Mouse (Mus musculus): ENCODE results near the gene Cds2. TPM values are rescaled to one million over a fixed set of nuclear protein-coding genes. Genes with fewer than 3 reads are reported as not detected.

The Cds2 gene
- polyA plus RNA-seq, 1 experiment from 2014 or later: 8.2 TPM

GRCm38 (mm10) chr2:132276249-132276648 is 13.3 kb downstream of the Cds2 start:
- 64% methylated on average over 4 of the region's 4 CpGs for WGBS (ENCODE audit: insufficient replicate concordance)

GRCm38 (mm10) chr2:132278273-132278853 is 15.4 kb downstream of the Cds2 start:
- no peak for ATAC-seq (ENCODE audit: low read depth)

More at GRCm38 (mm10) chr2:132276249-132276648, 13.3 kb downstream of the Cds2 start:
- Histone ChIP-seq H3K9ac (ENCODE audit: low read depth, low read length) (no peak overlapping the region), H3K27me3 (ENCODE audit: control insufficient read depth, insufficient read depth, low read depth, low read length) (no peaks in the 10 kb centered on the region), H3K27ac (ENCODE audit: low read length) (no peak overlapping the region), H3K36me3 (ENCODE audit: control insufficient read depth, insufficient read depth) (no peaks in the 10 kb centered on the region), H3K9me3 (replicated peaks; ENCODE audit: control insufficient read depth, low read length) (no peaks in the 10 kb centered on the region), H3K4me2 (ENCODE audit: low read depth, low read length) (no peak overlapping the region), H3K4me3 (ENCODE audit: low read depth, low read length) (no peak overlapping the region), H3K4me1 (ENCODE audit: control insufficient read depth, low read depth, low read length) (no peaks in the 10 kb centered on the region; the same call in 1 of the 2 replicates)
- no peak for ATAC-seq (ENCODE audit: low read depth)

GRCm38 (mm10) chr2:132279336-132279882 is 16.5 kb downstream of the Cds2 start:
- Histone ChIP-seq H3K9ac (ENCODE audit: low read depth, low read length) (no peak overlapping the region), H3K4me3 (ENCODE audit: low read depth, low read length) (no peak overlapping the region), H3K9me3 (replicated peaks; ENCODE audit: control insufficient read depth, low read length) (no peaks in the 10 kb centered on the region), H3K27me3 (ENCODE audit: control insufficient read depth, insufficient read depth, low read depth, low read length) (no peaks in the 10 kb centered on the region), H3K4me1 (ENCODE audit: control insufficient read depth, low read depth, low read length) (peaks cover 24% of the 10 kb centered on the region), H3K36me3 (ENCODE audit: control insufficient read depth, insufficient read depth) (no peaks in the 10 kb centered on the region), H3K27ac (ENCODE audit: low read length) (peak overlapping the region; percentile 37), H3K4me2 (ENCODE audit: low read depth, low read length) (no peak overlapping the region)
- ATAC-seq (ENCODE audit: low read depth): no peak
- 49% methylated on average over 3 of the region's 3 CpGs for WGBS (ENCODE audit: insufficient replicate concordance)

More at GRCm38 (mm10) chr2:132278273-132278853, 15.4 kb downstream of the Cds2 start:
- Histone ChIP-seq H3K27ac (ENCODE audit: low read length) (no peak overlapping the region), H3K36me3 (ENCODE audit: control insufficient read depth, insufficient read depth) (no peaks in the 10 kb centered on the region), H3K9me3 (replicated peaks; ENCODE audit: control insufficient read depth, low read length) (no peaks in the 10 kb centered on the region), H3K4me2 (ENCODE audit: low read depth, low read length) (no peak overlapping the region), H3K9ac (ENCODE audit: low read depth, low read length) (no peak overlapping the region), H3K4me1 (ENCODE audit: control insufficient read depth, low read depth, low read length) (peaks cover 20% of the 10 kb centered on the region), H3K4me3 (ENCODE audit: low read depth, low read length) (no peak overlapping the region), H3K27me3 (ENCODE audit: control insufficient read depth, insufficient read depth, low read depth, low read length) (no peaks in the 10 kb centered on the region)
- 59% methylated on average over 8 of the region's 8 CpGs for WGBS (ENCODE audit: insufficient replicate concordance)

GRCm38 (mm10) chr2:132279978-132280377 is 17.0 kb downstream of the Cds2 start:
- WGBS (ENCODE audit: insufficient replicate concordance): 67% methylated on average over 4 of the region's 4 CpGs
- no peaks in the 10 kb centered on the region for H3K36me3 ChIP-seq (ENCODE audit: control insufficient read depth, insufficient read depth)
- H3K27ac ChIP-seq (ENCODE audit: low read length): no peak overlapping the region
- H3K27me3 ChIP-seq (ENCODE audit: control insufficient read depth, insufficient read depth, low read depth, low read length): no peaks in the 10 kb centered on the region
- no peak overlapping the region for H3K4me3 ChIP-seq (ENCODE audit: low read depth, low read length)
- H3K4me1 ChIP-seq (ENCODE audit: control insufficient read depth, low read depth, low read length): peaks cover 24% of the 10 kb centered on the region
- H3K9ac ChIP-seq (ENCODE audit: low read depth, low read length): no peak overlapping the region
- H3K4me2 ChIP-seq (ENCODE audit: low read depth, low read length): no peak overlapping the region
- ATAC-seq (ENCODE audit: low read depth): no peak
- no peaks in the 10 kb centered on the region for H3K9me3 ChIP-seq (replicated peaks; ENCODE audit: control insufficient read depth, low read length)

- Histone ChIP-seq H3K27me3 (ENCODE audit: control insufficient read depth, insufficient read depth, low read depth, low read length) (no peaks in the 10 kb centered on the region), H3K36me3 (ENCODE audit: control insufficient read depth, insufficient read depth) (no peaks in the 10 kb centered on the region), H3K4me2 (ENCODE audit: low read depth, low read length) (no peak overlapping the region), H3K9me3 (replicated peaks; ENCODE audit: control insufficient read depth, low read length) (no peaks in the 10 kb centered on the region), H3K9ac (ENCODE audit: low read depth, low read length) (no peak overlapping the region), H3K4me3 (ENCODE audit: low read depth, low read length) (no peak overlapping the region), H3K4me1 (ENCODE audit: control insufficient read depth, low read depth, low read length) (peaks cover 24% of the 10 kb centered on the region), H3K27ac (ENCODE audit: low read length) (no peak overlapping the region)
- 78% methylated on average over 10 of the region's 10 CpGs for WGBS (ENCODE audit: insufficient replicate concordance)
- ATAC-seq (ENCODE audit: low read depth): no peak
Measured at GRCm38 (mm10) chr2:132280518-132281120, 17.7 kb downstream of the Cds2 start.

GRCm38 (mm10) chr2:132281560-132282452 is 18.9 kb downstream of the Cds2 start:
- Histone ChIP-seq H3K27ac (ENCODE audit: low read length) (peak overlapping the region; percentile 74), H3K4me1 (ENCODE audit: control insufficient read depth, low read depth, low read length) (peaks cover 24% of the 10 kb centered on the region), H3K4me2 (ENCODE audit: low read depth, low read length) (peak overlapping the region; percentile 21; the same call in 1 of the 2 replicates), H3K36me3 (ENCODE audit: control insufficient read depth, insufficient read depth) (no peaks in the 10 kb centered on the region), H3K9me3 (replicated peaks; ENCODE audit: control insufficient read depth, low read length) (no peaks in the 10 kb centered on the region), H3K27me3 (ENCODE audit: control insufficient read depth, insufficient read depth, low read depth, low read length) (no peaks in the 10 kb centered on the region), H3K4me3 (ENCODE audit: low read depth, low read length) (no peak overlapping the region), H3K9ac (ENCODE audit: low read depth, low read length) (no peak overlapping the region)
- WGBS (ENCODE audit: insufficient replicate concordance): 41% methylated on average over 10 of the region's 10 CpGs
- no peak for ATAC-seq (ENCODE audit: low read depth)

- Histone ChIP-seq H3K4me3 (ENCODE audit: low read depth, low read length) (no peak overlapping the region), H3K9me3 (replicated peaks; ENCODE audit: control insufficient read depth, low read length) (no peaks in the 10 kb centered on the region), H3K4me1 (ENCODE audit: control insufficient read depth, low read depth, low read length) (peaks cover 24% of the 10 kb centered on the region), H3K27me3 (ENCODE audit: control insufficient read depth, insufficient read depth, low read depth, low read length) (no peaks in the 10 kb centered on the region), H3K36me3 (ENCODE audit: control insufficient read depth, insufficient read depth) (no peaks in the 10 kb centered on the region), H3K9ac (ENCODE audit: low read depth, low read length) (no peak overlapping the region), H3K27ac (ENCODE audit: low read length) (peak overlapping the region; percentile 74), H3K4me2 (ENCODE audit: low read depth, low read length) (peak overlapping the region; percentile 21)
- ATAC-seq (ENCODE audit: low read depth): peak; percentile 60
- 35% methylated on average over 12 of the region's 12 CpGs for WGBS (ENCODE audit: insufficient replicate concordance)
Measured at GRCm38 (mm10) chr2:132282453-132283174, 19.7 kb downstream of the Cds2 start.

- Histone ChIP-seq H3K4me1 (ENCODE audit: control insufficient read depth, low read depth, low read length) (peaks cover 24% of the 10 kb centered on the region), H3K36me3 (ENCODE audit: control insufficient read depth, insufficient read depth) (no peaks in the 10 kb centered on the region), H3K27me3 (ENCODE audit: control insufficient read depth, insufficient read depth, low read depth, low read length) (no peaks in the 10 kb centered on the region), H3K9ac (ENCODE audit: low read depth, low read length) (no peak overlapping the region), H3K9me3 (replicated peaks; ENCODE audit: control insufficient read depth, low read length) (no peaks in the 10 kb centered on the region), H3K27ac (ENCODE audit: low read length) (peak overlapping the region; percentile 74), H3K4me3 (ENCODE audit: low read depth, low read length) (no peak overlapping the region), H3K4me2 (ENCODE audit: low read depth, low read length) (0 out of 2 replicates have a peak overlapping the region, but pooled peaks have one; percentile 21)
- ATAC-seq (ENCODE audit: low read depth): peak; percentile 75
- WGBS (ENCODE audit: insufficient replicate concordance): 43% methylated on average over 15 of the region's 15 CpGs
Measured at GRCm38 (mm10) chr2:132283236-132284070, 20.5 kb downstream of the Cds2 start.
